Mouse (Mus musculus) intestine, embryonic 14.5 days (tissue): ENCODE data around the gene Supt3. TPM values are rescaled to one million over a fixed set of nuclear protein-coding genes. Genes with fewer than 3 reads are reported as not detected.

Experiments
- ATAC-seq: fragments of 200-750 bp; cut with Nextera tagmentation; replicated peaks from 2 replicates; pipeline ENCODE4 v1.8.0; 2017; ENCODE audit warnings: low read depth, moderate number of reproducible peaks, moderate TSS enrichment, moderate library complexity; ENCODE audit not compliant: low FRiP score, low TSS enrichment
- DNase-seq: peaks from one replicate; pipeline ENCODE4 v3.0.0-alpha.2; 2018; ENCODE audit warnings: low spot score
- H3K27ac ChIP-seq: fragments of 300-500 bp; sonication (generic); 2 replicates; pipeline ENCODE4 v1.5.1; 2014; ENCODE audit warnings: low read depth, mild to moderate bottlenecking, control low read depth
- H3K27me3 ChIP-seq: fragments of 300-500 bp; sonication (generic); replicated peaks from 2 replicates; pipeline ENCODE4 v1.6.1; 2014; ENCODE audit warnings: low read length, control low read depth; ENCODE audit not compliant: control insufficient read depth, insufficient read depth
- H3K36me3 ChIP-seq: fragments of 300-500 bp; sonication (generic); 2 replicates; pipeline ENCODE4 v1.6.1; 2014; ENCODE audit warnings: low read length, control low read depth; ENCODE audit not compliant: control insufficient read depth, insufficient read depth
- H3K4me1 ChIP-seq: fragments of 300-500 bp; sonication (generic); replicated peaks from 2 replicates; pipeline ENCODE4 v1.6.1; 2014; ENCODE audit warnings: low read length, control low read depth, mixed read lengths; ENCODE audit not compliant: control insufficient read depth, insufficient read depth
- H3K4me2 ChIP-seq: fragments of 300-500 bp; sonication (generic); 2 replicates; pipeline ENCODE4 v1.6.1; 2014; ENCODE audit warnings: low read length
- H3K4me3 ChIP-seq: fragments of 300-500 bp; sonication (generic); 2 replicates; pipeline ENCODE4 v1.5.1; 2014; ENCODE audit warnings: low read depth, low read length, control low read depth, mixed read lengths
- H3K9ac ChIP-seq: fragments of 300-500 bp; sonication (generic); 2 replicates; pipeline ENCODE4 v1.6.1; 2014; ENCODE audit warnings: mild to moderate bottlenecking, low read length
- H3K9me3 ChIP-seq: fragments of 300-500 bp; sonication (generic); 2 replicates; pipeline ENCODE4 v1.6.1; 2016; ENCODE audit warnings: low read length, control low read depth; ENCODE audit not compliant: control insufficient read depth
- WGBS: fragments of 180-500 bp; shearing (Covaris S2); extraction: QIAGEN DNeasy Blood & Tissue Kit; methylation state at CpG from one replicate; pipeline ENCODE4 v1.1.7; 2014; 5-methylcytosine and 5-hydroxymethylcytosine counted together
- polyA plus RNA-seq: library from polyadenylated mRNA; unstranded; fragments of >200 nt; fragmentation: Nextera tagmentation; extraction: Ambion mirVana; gene quantifications from 2 replicates; pipeline ENCODE4 v1.2.1, GENCODE M21; 2014

Supt3 gene
- polyA plus RNA-seq, 1 experiment from 2014 or later: 18.8 TPM

DNA sequence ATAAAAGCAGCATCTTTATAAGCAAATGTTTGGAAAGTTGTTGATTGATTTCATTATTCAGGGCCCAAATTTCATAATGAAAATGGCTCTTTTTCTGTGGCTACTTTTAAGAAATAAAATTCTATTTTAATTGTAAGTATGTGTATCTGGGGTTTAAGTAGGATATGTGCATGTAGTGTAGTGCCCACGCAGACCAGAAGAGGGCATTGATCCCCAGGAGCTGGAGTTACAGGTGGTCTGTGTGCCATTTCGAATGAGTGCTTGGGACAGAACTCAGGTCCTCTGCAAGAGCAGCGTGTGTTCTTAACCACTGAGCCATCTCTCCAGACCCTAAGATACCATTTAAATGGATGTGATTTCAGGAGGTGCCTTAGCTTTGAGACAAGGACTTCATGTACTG lies 296.8 kb downstream of the Supt3 start:
- WGBS: 87% methylated on average over 3 of the region's 3 CpGs
- H3K27ac ChIP-seq: no peak overlapping the region
- H3K4me3 ChIP-seq: no peak overlapping the region
- H3K4me2 ChIP-seq: no peak overlapping the region
- no peak for ATAC-seq
- H3K36me3 ChIP-seq: no peaks in the 10 kb centered on the region
- no peaks in the 10 kb centered on the region for H3K9me3 ChIP-seq
- DNase-seq: no peak
- no peaks in the 10 kb centered on the region for H3K4me1 ChIP-seq
- no peak overlapping the region for H3K9ac ChIP-seq
- H3K27me3 ChIP-seq: no peaks in the 10 kb centered on the region

DNA sequence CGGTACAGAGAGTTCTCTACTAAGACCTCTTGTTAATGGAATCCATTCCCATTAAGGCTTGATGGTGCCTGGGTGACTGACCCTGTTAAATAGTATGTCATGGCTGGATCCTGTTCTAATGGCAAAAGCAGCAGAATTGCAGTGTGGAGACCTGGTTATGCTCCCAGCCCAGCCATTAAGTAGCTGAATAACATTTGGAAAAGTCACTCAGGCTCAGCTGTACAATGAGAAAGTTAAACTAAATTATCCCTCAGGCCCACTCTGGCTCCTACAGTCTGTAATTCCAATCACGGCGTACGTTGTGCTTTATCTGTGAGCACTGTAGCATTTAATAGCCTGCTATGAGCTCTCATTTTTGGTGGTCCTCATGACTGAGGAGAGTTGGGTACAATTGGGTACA lies 300.0 kb downstream of the Supt3 start:
- Histone ChIP-seq H3K4me1 (peaks cover 3% of the 10 kb centered on the region; the same call in 1 of the 2 replicates), H3K9me3 (no peaks in the 10 kb centered on the region), H3K27ac (no peak overlapping the region), H3K27me3 (no peaks in the 10 kb centered on the region), H3K4me2 (no peak overlapping the region), H3K36me3 (no peaks in the 10 kb centered on the region), H3K9ac (no peak overlapping the region), H3K4me3 (no peak overlapping the region)
- DNase-seq (no peak), ATAC-seq (no peak)
- 88% methylated on average over 4 of the region's 4 CpGs for WGBS

DNA sequence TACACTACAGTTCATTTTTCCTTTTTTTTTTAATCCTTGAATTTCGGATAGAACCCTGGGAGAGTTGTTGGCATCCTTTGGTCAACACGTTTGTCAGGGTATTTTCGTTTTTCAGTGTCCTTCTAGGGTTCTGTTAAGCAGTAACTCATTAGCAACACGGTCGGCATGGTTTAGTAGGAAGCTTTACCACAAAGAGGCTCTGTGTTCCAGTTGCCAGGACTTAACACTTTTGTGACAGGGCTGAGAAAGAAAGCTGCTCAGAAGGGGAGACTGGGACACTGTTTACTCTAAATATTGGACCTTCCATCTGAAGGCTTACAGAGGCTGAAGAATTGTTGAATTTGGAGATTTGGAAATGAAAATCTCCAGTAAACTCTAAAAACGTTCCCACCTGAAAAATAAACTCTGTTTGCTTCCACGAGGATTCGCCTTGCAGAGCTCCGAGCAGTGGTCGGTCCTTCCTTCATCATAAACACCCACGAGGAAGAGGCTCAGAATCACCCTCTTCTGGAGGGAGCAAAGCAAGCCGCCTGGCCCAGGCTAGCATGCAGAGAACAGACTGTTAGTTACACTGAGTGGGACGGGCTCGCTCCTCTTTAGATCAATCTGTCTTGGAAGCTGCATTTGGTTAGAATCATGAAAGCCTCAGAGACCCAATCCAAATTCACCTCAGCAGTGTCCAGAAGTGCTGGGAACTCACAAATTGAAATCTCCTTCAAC lies 301.1 kb downstream of the Supt3 start:
- Histone ChIP-seq H3K4me3 (no peak overlapping the region), H3K36me3 (no peaks in the 10 kb centered on the region), H3K27ac (no peak overlapping the region), H3K4me1 (peaks cover 3% of the 10 kb centered on the region; the same call in 1 of the 2 replicates), H3K4me2 (no peak overlapping the region), H3K27me3 (no peaks in the 10 kb centered on the region), H3K9ac (no peak overlapping the region), H3K9me3 (no peaks in the 10 kb centered on the region)
- WGBS: 61% methylated on average over 14 of the region's 14 CpGs
- DNase-seq (no peak), ATAC-seq (no peak)

DNA sequence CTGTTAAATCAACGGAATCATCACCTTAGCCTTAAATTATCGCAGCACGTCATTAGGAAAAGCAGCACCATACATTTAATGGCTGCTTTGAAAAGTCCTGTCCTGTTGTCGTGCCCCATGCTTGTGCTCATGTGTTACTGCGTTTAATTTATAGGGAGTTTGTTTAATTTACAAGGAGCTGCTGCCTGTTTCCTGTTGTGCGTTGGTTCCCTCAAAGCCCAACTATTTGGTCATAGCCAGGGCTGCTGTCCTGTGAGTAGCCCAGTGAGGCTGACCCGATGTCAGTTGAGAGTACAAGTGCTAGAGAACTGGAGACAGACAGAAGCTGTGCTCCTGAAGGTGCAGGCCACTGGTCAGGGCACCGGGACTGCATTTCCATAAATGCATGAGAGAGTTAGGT lies 304.6 kb downstream of the Supt3 start:
- Histone ChIP-seq H3K4me2 (no peak overlapping the region), H3K27me3 (no peaks in the 10 kb centered on the region)

DNA sequence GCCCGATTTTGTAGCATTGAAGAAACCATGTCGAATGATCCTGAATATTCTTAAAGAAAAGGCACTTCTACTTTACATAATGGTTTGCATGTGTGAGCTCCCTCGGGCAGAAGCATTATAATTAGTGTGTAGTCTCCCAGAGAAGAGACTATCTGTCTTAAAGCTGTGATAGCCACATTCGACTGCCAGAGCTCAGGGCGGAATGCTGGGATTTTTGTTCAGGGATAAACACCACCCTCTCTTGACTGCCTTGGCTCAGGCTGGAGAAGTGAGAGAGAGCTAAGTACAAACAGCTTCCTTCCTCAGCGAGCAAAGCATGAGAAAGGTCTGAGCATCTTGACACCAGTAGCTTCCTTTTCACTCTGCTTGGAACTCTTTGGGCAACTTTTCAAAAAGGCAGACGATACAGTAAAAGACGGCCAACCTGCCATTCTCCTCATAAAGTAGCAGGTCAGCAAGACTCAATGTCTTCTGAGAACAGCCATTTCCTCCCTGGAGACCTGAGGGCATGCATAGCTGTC lies 305.1 kb downstream of the Supt3 start:
- H3K27me3 ChIP-seq: no peaks in the 10 kb centered on the region
- H3K36me3 ChIP-seq: no peaks in the 10 kb centered on the region
- H3K4me1 ChIP-seq: peaks cover 7% of the 10 kb centered on the region
- no peak overlapping the region for H3K9ac ChIP-seq
- H3K9me3 ChIP-seq: no peaks in the 10 kb centered on the region
- no peak for DNase-seq
- H3K4me2 ChIP-seq: no peak overlapping the region
- H3K27ac ChIP-seq: no peak overlapping the region
- 40% methylated on average over 8 of the region's 8 CpGs for WGBS
- ATAC-seq: no peak
- H3K4me3 ChIP-seq: no peak overlapping the region

More for the DNA sequence above, 304.6 kb downstream of the Supt3 start:
- 61% methylated on average over 8 of the region's 8 CpGs for WGBS
- H3K27ac ChIP-seq: no peak overlapping the region
- DNase-seq (no peak), ATAC-seq (no peak)
- H3K9me3 ChIP-seq: no peaks in the 10 kb centered on the region
- H3K4me1 ChIP-seq: peaks cover 3% of the 10 kb centered on the region; the same call in 1 of the 2 replicates
- H3K4me3 ChIP-seq: no peak overlapping the region
- no peaks in the 10 kb centered on the region for H3K36me3 ChIP-seq
- H3K9ac ChIP-seq: no peak overlapping the region

DNA sequence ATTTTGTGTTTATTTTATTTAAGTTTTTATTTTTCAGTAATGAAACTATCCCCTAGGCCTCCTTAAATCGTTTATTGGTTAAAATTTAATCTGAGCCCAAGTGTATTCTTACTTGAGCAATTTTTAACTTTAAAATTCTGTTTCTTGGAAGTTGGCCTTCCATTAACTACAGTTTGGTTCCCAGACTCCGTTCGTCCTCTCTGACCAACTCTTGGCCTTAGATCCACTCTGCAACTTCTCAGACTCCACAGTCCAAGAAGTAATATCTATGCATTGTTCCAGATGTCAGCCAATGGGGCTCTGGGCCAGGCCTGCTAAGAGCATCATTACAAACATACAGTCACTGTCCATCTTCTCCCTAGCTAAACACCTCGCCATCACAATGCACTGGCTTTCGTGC lies 309.4 kb downstream of the Supt3 start:
- no peaks in the 10 kb centered on the region for H3K27me3 ChIP-seq
- no peaks in the 10 kb centered on the region for H3K36me3 ChIP-seq
- peaks cover 4% of the 10 kb centered on the region for H3K4me1 ChIP-seq
- ATAC-seq (no peak), DNase-seq (no peak)
- no peak overlapping the region for H3K4me3 ChIP-seq
- WGBS: 71% methylated on average over 5 of the region's 5 CpGs
- H3K9ac ChIP-seq: no peak overlapping the region
- H3K4me2 ChIP-seq: no peak overlapping the region
- H3K9me3 ChIP-seq: no peaks in the 10 kb centered on the region
- no peak overlapping the region for H3K27ac ChIP-seq

DNA sequence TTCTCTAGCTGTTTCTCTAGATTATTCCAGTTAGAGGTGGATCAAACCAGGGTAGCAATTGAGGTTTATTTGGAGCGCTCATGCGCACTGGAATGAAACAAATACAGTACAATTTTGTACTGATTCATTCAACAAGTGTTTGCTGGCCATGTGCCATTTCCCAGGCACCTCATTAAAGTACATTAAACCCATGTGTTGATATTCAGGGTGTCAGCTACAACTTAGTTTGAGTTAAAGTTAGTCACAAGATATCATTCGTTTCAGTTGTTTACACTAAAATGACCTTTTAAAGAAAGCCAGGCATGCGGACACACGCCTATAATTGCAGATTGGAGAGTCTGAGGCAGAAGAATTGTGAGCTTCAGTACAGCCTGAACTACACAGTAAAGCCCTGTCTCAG lies 310.1 kb downstream of the Supt3 start:
- H3K4me2 ChIP-seq: no peak overlapping the region
- no peak overlapping the region for H3K27ac ChIP-seq
- H3K4me1 ChIP-seq: peaks cover 4% of the 10 kb centered on the region; the same call in 1 of the 2 replicates
- no peaks in the 10 kb centered on the region for H3K36me3 ChIP-seq
- H3K9ac ChIP-seq: no peak overlapping the region
- H3K4me3 ChIP-seq: no peak overlapping the region
- no peaks in the 10 kb centered on the region for H3K9me3 ChIP-seq
- DNase-seq (no peak), ATAC-seq (no peak)
- WGBS: 40% methylated on average over 5 of the region's 5 CpGs
- H3K27me3 ChIP-seq: no peaks in the 10 kb centered on the region

DNA sequence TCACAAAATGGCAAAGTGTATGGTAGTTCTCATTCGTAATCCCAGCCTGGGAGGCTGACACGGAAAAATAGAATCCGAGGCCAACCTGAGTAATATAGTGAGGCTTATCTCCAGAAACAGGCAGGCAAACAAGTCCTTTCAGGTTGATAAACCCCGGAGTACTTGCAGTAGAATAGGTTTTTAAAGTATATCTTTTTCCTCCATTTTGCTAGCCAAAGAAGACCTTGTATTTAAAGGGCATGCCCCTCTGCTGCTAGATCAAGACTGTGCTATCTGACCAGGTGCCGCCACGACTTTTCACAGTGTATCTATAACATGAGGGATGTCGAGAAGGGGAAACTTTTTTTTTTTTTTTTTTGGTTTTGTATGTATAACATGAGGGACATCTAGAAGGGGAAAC lies 324.1 kb downstream of the Supt3 start:
- WGBS: 73% methylated on average over 7 of the region's 7 CpGs
- Histone ChIP-seq H3K4me1 (no peaks in the 10 kb centered on the region), H3K9me3 (no peaks in the 10 kb centered on the region), H3K36me3 (no peaks in the 10 kb centered on the region), H3K9ac (no peak overlapping the region), H3K4me2 (no peak overlapping the region), H3K27me3 (no peaks in the 10 kb centered on the region), H3K4me3 (no peak overlapping the region), H3K27ac (no peak overlapping the region)
- no peak for DNase-seq
- ATAC-seq: no peak

DNA sequence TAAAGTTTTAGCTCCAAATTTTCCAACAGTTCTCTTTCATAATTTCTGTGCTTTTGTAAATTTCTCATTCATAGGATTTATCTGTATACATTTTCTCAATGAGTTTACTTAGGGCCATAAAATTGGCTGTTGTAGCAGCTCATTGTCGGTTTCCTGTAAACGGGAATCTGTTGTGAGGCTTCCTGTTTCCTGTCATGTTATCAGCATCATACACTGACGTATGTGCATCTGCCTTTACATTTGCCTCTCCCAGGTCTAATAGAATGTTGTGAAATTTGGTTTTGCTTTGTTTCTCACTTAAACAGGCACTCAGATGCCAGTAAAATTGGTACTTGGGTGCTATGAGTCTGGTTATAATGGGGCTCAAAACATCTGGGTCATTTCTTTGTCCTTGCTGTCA lies 338.4 kb downstream of the Supt3 start:
- no peak overlapping the region for H3K4me2 ChIP-seq
- 32% methylated on average over 3 of the region's 3 CpGs for WGBS
- no peaks in the 10 kb centered on the region for H3K27me3 ChIP-seq
- H3K4me1 ChIP-seq: peaks cover 8% of the 10 kb centered on the region
- H3K4me3 ChIP-seq: no peak overlapping the region
- no peak overlapping the region for H3K27ac ChIP-seq
- H3K9me3 ChIP-seq: no peaks in the 10 kb centered on the region
- no peak overlapping the region for H3K9ac ChIP-seq
- no peaks in the 10 kb centered on the region for H3K36me3 ChIP-seq
- ATAC-seq (no peak), DNase-seq (no peak)
